Mouse (Mus musculus): ENCODE data around the gene Slamf9.

- TF ChIP-seq POLR2A (IDR thresholded peaks at IDR 0.05; ENCODE audit: borderline replicate concordance, low read depth, low read length) (no peak), CTCF (IDR thresholded peaks at IDR 0.05; ENCODE audit: low read depth, low read length) (no peak)
Observed at GRCm38 (mm10) chr1:172522524-172522923, 47.4 kb downstream of the Slamf9 start.
